Mouse (Mus musculus): ENCODE results near the gene Birc2.

The Birc2 gene

GRCm38 (mm10) chr9:7785396-7785795 lies 51.5 kb downstream of the Birc2 start:
- no peak for DNase-seq (ENCODE audit: low spot score)

GRCm38 (mm10) chr9:7784615-7785012 lies 52.2 kb downstream of the Birc2 start:
- no peak for DNase-seq (ENCODE audit: low spot score)

GRCm38 (mm10) chr9:7783823-7784614 lies 52.8 kb downstream of the Birc2 start:
- no peak for DNase-seq (ENCODE audit: low spot score)

GRCm38 (mm10) chr9:7780250-7781150 lies 56.4 kb downstream of the Birc2 start:
- DNase-seq (ENCODE audit: low spot score): no peak

GRCm38 (mm10) chr9:7779786-7780185 lies 57.1 kb downstream of the Birc2 start:
- DNase-seq (ENCODE audit: low spot score): no peak

GRCm38 (mm10) chr9:7778771-7779170 lies 58.1 kb downstream of the Birc2 start:
- no peak for DNase-seq (ENCODE audit: low spot score)

- DNase-seq (ENCODE audit: low spot score): no peak
Measured at GRCm38 (mm10) chr9:7777652-7778051, 59.2 kb downstream of the Birc2 start.

GRCm38 (mm10) chr9:7776940-7777339 lies 59.9 kb downstream of the Birc2 start:
- no peak for DNase-seq (ENCODE audit: low spot score)

GRCm38 (mm10) chr9:7775986-7776385 lies 60.9 kb downstream of the Birc2 start:
- DNase-seq (ENCODE audit: low spot score): no peak

GRCm38 (mm10) chr9:7775011-7775410 lies 61.9 kb downstream of the Birc2 start:
- no peak for DNase-seq (ENCODE audit: low spot score)

- no peak for DNase-seq (ENCODE audit: low spot score)
Measured at GRCm38 (mm10) chr9:7774538-7774937, 62.3 kb downstream of the Birc2 start.

GRCm38 (mm10) chr9:7773686-7774085 lies 63.2 kb downstream of the Birc2 start:
- no peak for DNase-seq (ENCODE audit: low spot score)

GRCm38 (mm10) chr9:7772773-7773454 lies 64.0 kb downstream of the Birc2 start:
- no peak for DNase-seq (ENCODE audit: low spot score)

GRCm38 (mm10) chr9:7772361-7772760 lies 64.5 kb downstream of the Birc2 start:
- no peak for DNase-seq (ENCODE audit: low spot score)

GRCm38 (mm10) chr9:7769491-7769890 lies 67.4 kb downstream of the Birc2 start:
- DNase-seq (ENCODE audit: low spot score): no peak

GRCm38 (mm10) chr9:7769081-7769480 lies 67.8 kb downstream of the Birc2 start:
- DNase-seq (ENCODE audit: low spot score): no peak
